Comparison of ENCODE assay signal across 14 mouse cellular contexts in genomic region chr5:31709389-31709788, GRCm38 (mm10). TPM values are rescaled to one million over a fixed set of nuclear protein-coding genes. Genes with fewer than 3 reads are reported as not detected.
DNase-seq lines count a peak whose midpoint lies in the region; ATAC-seq and TF ChIP-seq lines count a peak whose summit lies in the region.
"Had no signal": no experiment of that assay in that cellular context is flagged by ENCODE, and none has a peak within 500 bp of the region (broad histone marks: within the 10 kb centered on the region; RNA-seq: fewer than 3 reads in every experiment).

No protein-coding gene starts in this region.

- no peaks in the 10 kb centered on the region for H3K9me3 ChIP-seq in liver, postnatal 0 days (ENCODE audit: low read length)
- H3K9me3 ChIP-seq: heart, embryonic 10.5 days; hindbrain, embryonic 15.5 days; lung, embryonic 15.5 days had no signal

- H3K36me3 ChIP-seq in liver, postnatal 0 days (replicated peaks; ENCODE audit: insufficient read depth, low read length) = peaks cover 6% of the 10 kb centered on the region; the same call in 1 of the 2 replicates
- H3K36me3 ChIP-seq: hindbrain, embryonic 15.5 days; lung, embryonic 15.5 days had no signal

- ATAC-seq in liver, postnatal 0 days = no peak
- ATAC-seq: forebrain, postnatal 0 days had no signal

- no peak for TF ChIP-seq EP300 in liver, postnatal 0 days (IDR thresholded peaks at IDR 0.05; ENCODE audit: low read depth)

- H3K9ac ChIP-seq in liver, postnatal 0 days (replicated peaks) = no peak overlapping the region
- H3K9ac ChIP-seq: forebrain, postnatal 0 days; hindbrain, embryonic 15.5 days; lung, embryonic 15.5 days had no signal

- H3K4me2 ChIP-seq in liver, postnatal 0 days (ENCODE audit: low read depth, low read length) = no peak overlapping the region
- H3K4me2 ChIP-seq: hindbrain, embryonic 15.5 days; lung, embryonic 15.5 days had no signal

- TF ChIP-seq CTCF in liver, postnatal 0 days (IDR thresholded peaks at IDR 0.05; ENCODE audit: low read depth) = peak; percentile 55

- no peak overlapping the region for H3K4me3 ChIP-seq in liver, postnatal 0 days (ENCODE audit: low read depth, low read length)
- H3K4me3 ChIP-seq: heart, embryonic 10.5 days; hindbrain, embryonic 15.5 days; lung, embryonic 15.5 days had no signal

- no peak overlapping the region for H3K27ac ChIP-seq in liver, postnatal 0 days (ENCODE audit: low read depth)
- H3K27ac ChIP-seq: heart, embryonic 10.5 days; hindbrain, embryonic 15.5 days; lung, embryonic 15.5 days had no signal

- WGBS in liver, postnatal 0 days (ENCODE audit: insufficient replicate concordance) = 69% methylated on average over 1 of the region's 1 CpGs

- peaks cover 17% of the 10 kb centered on the region for H3K4me1 ChIP-seq in liver, postnatal 0 days (ENCODE audit: insufficient read depth)
- H3K4me1 ChIP-seq: hindbrain, embryonic 15.5 days; lung, embryonic 15.5 days had no signal

- peak; percentile 68 for DNase-seq in adrenal gland, postnatal 14 days
- no peak for DNase-seq in adrenal gland, postnatal 10 days
- peak; percentile 27 for DNase-seq in liver, postnatal 0 days
- DNase-seq in liver = no peak
- DNase-seq in T-cell, adult 2 months (ENCODE audit: low spot score) = peak; percentile 38
- DNase-seq in thymus, postnatal 14 days = peak; percentile 25
- DNase-seq in frontal cortex, adult 2 months (ENCODE audit: extremely low spot score in 1 of 2, low spot score in 1 of 2) = no peak
- DNase-seq in urinary bladder, postnatal 36 days (ENCODE audit: low spot score in 2 of 2) = no peak
- DNase-seq: embryo, embryonic 11 days; forebrain, postnatal 0 days; right cerebral cortex, postnatal 25 days had no signal

- no peaks in the 10 kb centered on the region for H3K27me3 ChIP-seq in liver, postnatal 0 days (ENCODE audit: insufficient read depth, low read length)
- H3K27me3 ChIP-seq: hindbrain, embryonic 15.5 days; lung, embryonic 15.5 days had no signal

RNA-seq across cellular contexts. Expression of gene Babam2, which starts 11.9 kb away (rescaled TPM):
- total RNA-seq in adrenal gland, postnatal 14 days (2021) = 65.4 and 72.3 TPM in 2 replicates
- 10 to 100 TPM; 55.8 to 84.3 TPM for total RNA-seq in adrenal gland, postnatal 10 days (2021)
- 22.1 and 25.2 TPM in 2 replicates for polyA plus RNA-seq in liver, postnatal 0 days (2015; fragmentation: Nextera tagmentation; extraction: Ambion mirVana)
- 44.9 and 45.2 TPM in 2 replicates for polyA plus RNA-seq in frontal cortex, adult 2 months (2012; rRNA removed)

RNA-seq across cellular contexts. Expression of gene Rbks, which starts 12.0 kb away (rescaled TPM):
- 10.2 and 10.3 TPM in 2 replicates for total RNA-seq in adrenal gland, postnatal 14 days (2021)
- total RNA-seq in adrenal gland, postnatal 10 days (2021) = 10 to 100 TPM in 1 of 2 experiments, 1 to 10 TPM in 1; 9.6 to 13.4 TPM
- polyA plus RNA-seq in liver, postnatal 0 days (2015; fragmentation: Nextera tagmentation; extraction: Ambion mirVana) = 23.4 and 24.1 TPM in 2 replicates
- 3.1 and 3.6 TPM in 2 replicates for polyA plus RNA-seq in frontal cortex, adult 2 months (2012; rRNA removed)

Comparison
In these comparisons a context has a peak if more than half of its experiments do, and no peak if none do; other contexts are left out.
1. DNase-seq: peak in adrenal gland, postnatal 14 days (single experiment), liver, postnatal 0 days (single experiment), T-cell, adult 2 months (single experiment) and thymus, postnatal 14 days (single experiment); none in adrenal gland, postnatal 10 days (single experiment), liver (single experiment), frontal cortex, adult 2 months (0 of 2) and urinary bladder, postnatal 36 days (0 of 2).